Mouse (Mus musculus) adrenal gland, postnatal 36 days (tissue): ENCODE measurements around the gene Cdk10. TPM values are rescaled to one million over a fixed set of nuclear protein-coding genes. Genes with fewer than 3 reads are reported as not detected.

Source experiments
- DNase-seq, 2 experiments: peaks; one replicate each; pipeline ENCODE4 v3.0.0; 2021; ENCODE audit warnings: mixed read lengths in 1 of 2
- total RNA-seq, 2 experiments: library from RNA; stranded (reverse); gene quantifications; 2 replicates each; pipeline ENCODE4 v1.2.3; 2021

Gene Cdk10
- total RNA-seq, 2 experiments from 2014 or later = 49.0 to 58.6 TPM

GRCm38 (mm10) chr8:123233300-123233699, 8.7 kb downstream of the Cdk10 start:
- DNase-seq = no peak

GRCm38 (mm10) chr8:123233760-123234159, 9.1 kb downstream of the Cdk10 start:
- no peak for DNase-seq

GRCm38 (mm10) chr8:123234918-123235519, 10.4 kb downstream of the Cdk10 start:
- no peak for DNase-seq

- DNase-seq = peak; percentile 94 to 95
Measured at GRCm38 (mm10) chr8:123235520-123236497, 11.2 kb downstream of the Cdk10 start, which contains the start of gene Spata2l. Spata2l (minus strand) TSS chr8:123236233.

GRCm38 (mm10) chr8:123239398-123239797, 14.8 kb downstream of the Cdk10 start:
- DNase-seq = peak; percentile 57 to 63

GRCm38 (mm10) chr8:123242107-123242923, 17.7 kb downstream of the Cdk10 start:
- no peak for DNase-seq

- DNase-seq = peak in 1 of 2 experiments; percentile 34
Measured at GRCm38 (mm10) chr8:123243053-123243452, 18.4 kb downstream of the Cdk10 start.

GRCm38 (mm10) chr8:123244382-123244781, 19.7 kb downstream of the Cdk10 start:
- DNase-seq = no peak

GRCm38 (mm10) chr8:123245543-123245942, 20.9 kb downstream of the Cdk10 start:
- DNase-seq = no peak

- DNase-seq = no peak
Measured at GRCm38 (mm10) chr8:123247748-123248147, 23.1 kb downstream of the Cdk10 start.

- DNase-seq = no peak
Measured at GRCm38 (mm10) chr8:123248596-123248995, 24.0 kb downstream of the Cdk10 start.

- no peak for DNase-seq
Measured at GRCm38 (mm10) chr8:123250940-123251339, 26.3 kb downstream of the Cdk10 start.

- no peak for DNase-seq
Measured at GRCm38 (mm10) chr8:123252925-123253324, 28.3 kb downstream of the Cdk10 start.

- no peak for DNase-seq
Measured at GRCm38 (mm10) chr8:123253451-123254098, 28.9 kb downstream of the Cdk10 start.

- peak; percentile 92 to 94 for DNase-seq
Measured at GRCm38 (mm10) chr8:123254099-123254885, 29.6 kb downstream of the Cdk10 start, which contains the start of the genes Zfp276 and Vps9d1. Zfp276 (plus strand) TSS chr8:123254195. Vps9d1 (minus strand) TSS chr8:123254348.

- no peak for DNase-seq
Measured at GRCm38 (mm10) chr8:123255170-123255569, 30.5 kb downstream of the Cdk10 start.

GRCm38 (mm10) chr8:123257114-123257513, 32.5 kb downstream of the Cdk10 start:
- no peak for DNase-seq

GRCm38 (mm10) chr8:123257593-123257992, 33.0 kb downstream of the Cdk10 start:
- peak in 1 of 2 experiments; percentile 59 for DNase-seq

- DNase-seq = no peak
Measured at GRCm38 (mm10) chr8:123267926-123268656, 43.4 kb downstream of the Cdk10 start.

GRCm38 (mm10) chr8:123271147-123271546, 46.5 kb downstream of the Cdk10 start:
- DNase-seq = no peak
